In the genomic region with DNA sequence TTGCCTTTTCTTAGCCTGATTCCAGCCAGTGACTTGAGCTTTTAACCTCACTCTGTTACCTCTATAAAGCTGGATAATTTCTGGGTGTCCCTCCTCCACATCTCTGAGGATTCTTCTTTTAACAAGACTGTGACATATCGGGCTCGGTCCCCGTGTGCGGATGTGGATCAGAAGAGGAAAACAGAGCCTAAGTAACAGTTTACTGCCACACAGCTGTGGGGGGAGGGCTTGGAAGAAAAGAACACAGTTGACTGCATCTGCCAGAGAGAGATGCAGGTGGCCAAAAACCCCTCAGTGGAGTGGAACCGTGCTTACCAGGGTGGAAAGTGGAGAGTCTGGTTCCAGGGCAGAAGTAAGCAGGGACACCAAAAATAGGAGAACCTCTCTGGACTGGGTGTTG, we compare ENCODE assay signal across 20 mouse cellular contexts. TPM values are rescaled to one million over a fixed set of nuclear protein-coding genes. Genes with fewer than 3 reads are reported as not detected.
DNase-seq lines count a peak whose midpoint lies in the region; ATAC-seq lines count a peak whose summit lies in the region.
"Had no signal": no experiment of that assay in that cellular context is flagged by ENCODE, and none has a peak within 500 bp of the region (broad histone marks: within the 10 kb centered on the region; RNA-seq: fewer than 3 reads in every experiment).

No protein-coding gene starts in this region.

- no peaks in the 10 kb centered on the region for H3K27me3 ChIP-seq in kidney, embryonic 14.5 days (ENCODE audit: control insufficient read depth, insufficient read depth, low read length)
- no peaks in the 10 kb centered on the region for H3K27me3 ChIP-seq in hindbrain, embryonic 10.5 days (ENCODE audit: insufficient read depth, poor library complexity, severe bottlenecking)
- H3K27me3 ChIP-seq: forebrain, embryonic 13.5 days had no signal

- no peaks in the 10 kb centered on the region for H3K36me3 ChIP-seq in kidney, embryonic 14.5 days (ENCODE audit: control insufficient read depth, insufficient read depth, low read length)
- no peaks in the 10 kb centered on the region for H3K36me3 ChIP-seq in hindbrain, embryonic 10.5 days

- H3K4me1 ChIP-seq in kidney, embryonic 14.5 days (ENCODE audit: control insufficient read depth, insufficient read depth, low read length), result no peaks in the 10 kb centered on the region
- no peaks in the 10 kb centered on the region for H3K4me1 ChIP-seq in hindbrain, embryonic 10.5 days (replicated peaks)
- H3K4me1 ChIP-seq: forebrain, embryonic 13.5 days had no signal

- H3K9ac ChIP-seq in kidney, embryonic 14.5 days (ENCODE audit: low read depth, low read length), result no peak overlapping the region
- H3K9ac ChIP-seq: forebrain, embryonic 13.5 days; liver, embryonic 14.5 days had no signal

- peak; percentile 49; the same call in 1 of the 2 replicates for ATAC-seq in kidney, embryonic 14.5 days (ENCODE audit: low FRiP score, low TSS enrichment)
- ATAC-seq: forebrain, embryonic 13.5 days had no signal

- DNase-seq in kidney, adult 18-20 months, result no peak
- DNase-seq in CD4-positive helper T cell, adult 2 months (ENCODE audit: low read depth, low spot score), result peak; percentile 54
- peak; percentile 15 for DNase-seq in spleen, adult 12 weeks (ENCODE audit: low spot score)
- DNase-seq in thymus, postnatal 10 days (ENCODE audit: low spot score in 2 of 2), result peak; percentile 88 to 91
- DNase-seq in cerebellum, postnatal 10 days, result no peak
- DNase-seq in urinary bladder, postnatal 4 days (ENCODE audit: low spot score in 2 of 2), result no peak
- DNase-seq in hindbrain, embryonic 10.5 days (ENCODE audit: low spot score), result no peak
- DNase-seq: adrenal gland, postnatal 10 days; cerebellum, adult 9-11 months; embryo, embryonic 11 days; heart, postnatal 36 days; kidney, postnatal 4 days; lung, postnatal 4 days had no signal

- no peak overlapping the region for H3K27ac ChIP-seq in kidney, embryonic 14.5 days (ENCODE audit: low read depth, low read length)
- H3K27ac ChIP-seq in hindbrain, embryonic 10.5 days, result no peak overlapping the region
- H3K27ac ChIP-seq: forebrain, embryonic 13.5 days; liver, embryonic 14.5 days had no signal

- WGBS in kidney, embryonic 14.5 days, result 62% methylated on average over 5 of the region's 5 CpGs
- WGBS in hindbrain, embryonic 10.5 days, result 83% methylated on average over 5 of the region's 5 CpGs

- no peaks in the 10 kb centered on the region for H3K9me3 ChIP-seq in kidney, embryonic 14.5 days (ENCODE audit: control insufficient read depth, low read length)
- H3K9me3 ChIP-seq in hindbrain, embryonic 10.5 days, result no peaks in the 10 kb centered on the region
- H3K9me3 ChIP-seq: forebrain, embryonic 13.5 days had no signal

- no peak overlapping the region for H3K4me2 ChIP-seq in kidney, embryonic 14.5 days (replicated peaks; ENCODE audit: low read depth, low read length)
- H3K4me2 ChIP-seq: forebrain, embryonic 13.5 days; midbrain, embryonic 11.5 days had no signal

- no peak overlapping the region for H3K4me3 ChIP-seq in kidney, embryonic 14.5 days (ENCODE audit: low read length)
- H3K4me3 ChIP-seq in hindbrain, embryonic 10.5 days, result no peak overlapping the region
- H3K4me3 ChIP-seq: forebrain, embryonic 13.5 days; myocyte had no signal

RNA-seq across cellular contexts. Expression of a gene that starts 1.9 kb away (rescaled TPM):
- 0.12 and 0.14 TPM in 2 replicates for polyA plus RNA-seq in kidney, embryonic 14.5 days (2014; fragmentation: Nextera tagmentation; extraction: Ambion mirVana)
- polyA plus RNA-seq in hindbrain, embryonic 10.5 days (2016; fragmentation: Nextera tagmentation; extraction: Ambion mirVana), result 0.06 TPM in 1 of 2 replicates, not detected in the other
- polyA plus RNA-seq: C2C12; forebrain, embryonic 13.5 days; limb, embryonic 11.5 days; midbrain, embryonic 11.5 days; myocyte had no signal

RNA-seq across cellular contexts. Expression of a gene that starts 23.7 kb away (rescaled TPM):
- polyA plus RNA-seq in kidney, embryonic 14.5 days (2014; fragmentation: Nextera tagmentation; extraction: Ambion mirVana), result not detected in 2 replicates
- polyA plus RNA-seq in hindbrain, embryonic 10.5 days (2016; fragmentation: Nextera tagmentation; extraction: Ambion mirVana), result not detected in 2 replicates
- polyA plus RNA-seq: C2C12; forebrain, embryonic 13.5 days; limb, embryonic 11.5 days; midbrain, embryonic 11.5 days; myocyte had no signal

Comparison
In these comparisons a context has a peak if more than half of its experiments do, and no peak if none do; other contexts are left out.
1. DNase-seq: peak in CD4-positive helper T cell, adult 2 months (single experiment), spleen, adult 12 weeks (single experiment) and thymus, postnatal 10 days (2 of 2); none in kidney, adult 18-20 months (single experiment), cerebellum, postnatal 10 days (0 of 2), urinary bladder, postnatal 4 days (0 of 2) and hindbrain, embryonic 10.5 days (single experiment).